Mouse (Mus musculus) intestine, embryonic 15.5 days (tissue): ENCODE measurements around the gene Med13l. TPM values are rescaled to one million over a fixed set of nuclear protein-coding genes. Genes with fewer than 3 reads are reported as not detected.

Experiments
- ATAC-seq: fragments of 200-750 bp; cut with Nextera tagmentation; 2 replicates; pipeline ENCODE4 v1.8.0; 2017; ENCODE audit warnings: moderate TSS enrichment, moderate library complexity
- H3K27ac ChIP-seq: fragments of 300-500 bp; sonication (generic); 2 replicates; pipeline ENCODE4 v1.5.1; 2015; ENCODE audit warnings: mild to moderate bottlenecking, inconsistent platforms
- H3K27me3 ChIP-seq: fragments of 300-500 bp; sonication (generic); replicated peaks from 2 replicates; pipeline ENCODE4 v1.6.1; 2015; ENCODE audit warnings: inconsistent platforms
- H3K36me3 ChIP-seq: fragments of 300-500 bp; sonication (generic); 2 replicates; pipeline ENCODE4 v1.6.1; 2015; ENCODE audit warnings: inconsistent platforms
- H3K4me1 ChIP-seq: fragments of 300-500 bp; sonication (generic); replicated peaks from 2 replicates; pipeline ENCODE4 v1.6.1; 2015; ENCODE audit warnings: inconsistent platforms
- H3K4me2 ChIP-seq: fragments of 300-500 bp; sonication (generic); replicated peaks from 2 replicates; pipeline ENCODE4 v1.6.1; 2015; ENCODE audit warnings: mild to moderate bottlenecking, inconsistent platforms
- H3K4me3 ChIP-seq: fragments of 300-500 bp; sonication (generic); replicated peaks from 2 replicates; pipeline ENCODE4 v1.5.1; 2015; ENCODE audit warnings: inconsistent platforms
- H3K9ac ChIP-seq: fragments of 300-500 bp; sonication (generic); 2 replicates; pipeline ENCODE4 v1.6.1; 2015; ENCODE audit warnings: inconsistent platforms
- H3K9me3 ChIP-seq: fragments of 300-500 bp; sonication (generic); 2 replicates; pipeline ENCODE4 v1.6.1; 2016; ENCODE audit warnings: inconsistent platforms
- WGBS: fragments of 180-500 bp; shearing (Covaris S2); methylation state at CpG from one replicate; pipeline ENCODE4 v1.1.7; 2015; 5-methylcytosine and 5-hydroxymethylcytosine counted together
- polyA plus RNA-seq: library from polyadenylated mRNA; unstranded; fragments of >200 nt; fragmentation: Nextera tagmentation; extraction: Ambion mirVana; gene quantifications from 2 replicates; pipeline ENCODE4 v1.2.1, GENCODE M21; 2015

The Med13l gene
- 9.7 and 10.0 TPM in 2 replicates for polyA plus RNA-seq

DNA sequence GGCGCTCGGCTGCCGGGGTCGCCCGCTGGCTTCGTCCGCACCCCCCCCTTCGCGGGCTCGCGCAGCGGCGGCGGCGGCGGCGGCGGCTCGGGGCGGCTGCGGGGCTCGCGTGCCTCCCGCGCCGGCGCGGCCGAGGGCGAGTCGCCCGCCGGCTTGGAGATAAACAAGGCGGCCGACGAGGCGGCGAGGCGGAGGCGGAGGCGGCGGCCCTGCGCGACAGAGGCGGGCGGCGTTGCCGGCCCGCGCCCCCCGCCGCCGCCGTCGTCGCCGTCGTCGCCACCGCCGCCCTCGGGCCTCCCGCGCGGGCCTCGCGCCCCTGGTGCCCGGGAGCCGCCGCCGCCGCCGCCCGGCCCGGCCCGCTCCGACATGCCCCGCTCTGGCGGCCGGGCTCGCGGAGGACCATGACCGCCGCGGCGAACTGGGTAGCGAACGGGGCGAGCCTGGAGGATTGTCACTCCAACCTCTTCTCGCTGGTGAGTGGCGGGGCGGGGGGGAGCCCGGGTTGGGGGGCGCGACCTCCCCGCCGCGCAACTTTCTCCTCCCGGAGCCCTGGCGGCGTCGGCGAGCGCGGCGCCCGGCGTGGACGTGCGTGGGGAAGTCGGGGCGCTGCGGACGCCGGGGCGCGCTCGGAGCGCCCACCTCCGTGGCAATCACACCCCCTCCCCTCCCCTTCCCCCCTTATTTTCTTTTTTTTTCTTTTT is at the start of gene Med13l:
TSS of gene Med13l (plus strand) at position 295 of the 701 bp plus-strand sequence.
- peak within 1 kb of the TSS; percentile 76 for H3K4me3 ChIP-seq

DNA sequence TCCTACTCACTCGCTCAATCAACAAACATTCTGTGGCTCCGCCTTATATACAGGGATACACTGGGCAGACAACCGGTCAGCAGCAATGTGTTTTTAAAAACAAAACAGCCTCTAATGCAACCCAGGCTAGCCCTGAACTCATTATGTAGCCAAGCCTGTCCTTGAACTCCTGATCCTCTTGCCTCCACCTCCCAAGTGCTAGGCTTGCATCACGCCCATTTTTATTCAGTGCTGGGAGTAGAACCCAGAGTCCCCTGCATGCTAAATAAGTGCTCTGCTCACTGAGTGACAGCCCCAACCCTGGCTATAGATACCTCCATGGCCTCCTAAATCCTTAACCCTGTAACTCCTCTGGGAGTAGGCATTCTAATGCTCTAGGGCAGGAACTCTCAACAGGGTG is 49.5 kb upstream of the Med13l start:
- no peak overlapping the region for H3K27ac ChIP-seq
- no peak overlapping the region for H3K4me3 ChIP-seq
- H3K4me2 ChIP-seq: no peak overlapping the region
- H3K9me3 ChIP-seq: no peaks in the 10 kb centered on the region
- WGBS: 81% methylated on average over 4 of the region's 4 CpGs
- H3K36me3 ChIP-seq: no peaks in the 10 kb centered on the region
- H3K27me3 ChIP-seq: no peaks in the 10 kb centered on the region
- no peak for ATAC-seq
- H3K9ac ChIP-seq: no peak overlapping the region
- peaks cover 22% of the 10 kb centered on the region for H3K4me1 ChIP-seq

More for the DNA sequence above, at the start of gene Med13l:
- ATAC-seq: peak; percentile 82
- WGBS: 1% methylated on average over 59 of the region's 120 CpGs
- Histone ChIP-seq H3K36me3 (no peaks in the 10 kb centered on the region), H3K9me3 (no peaks in the 10 kb centered on the region), H3K27ac (peak within 1 kb of the TSS; percentile 94), H3K9ac (peak within 1 kb of the TSS; percentile 98), H3K4me2 (peak within 1 kb of the TSS; percentile 86), H3K4me1 (peaks cover 16% of the 10 kb centered on the region), H3K27me3 (no peaks in the 10 kb centered on the region)

DNA sequence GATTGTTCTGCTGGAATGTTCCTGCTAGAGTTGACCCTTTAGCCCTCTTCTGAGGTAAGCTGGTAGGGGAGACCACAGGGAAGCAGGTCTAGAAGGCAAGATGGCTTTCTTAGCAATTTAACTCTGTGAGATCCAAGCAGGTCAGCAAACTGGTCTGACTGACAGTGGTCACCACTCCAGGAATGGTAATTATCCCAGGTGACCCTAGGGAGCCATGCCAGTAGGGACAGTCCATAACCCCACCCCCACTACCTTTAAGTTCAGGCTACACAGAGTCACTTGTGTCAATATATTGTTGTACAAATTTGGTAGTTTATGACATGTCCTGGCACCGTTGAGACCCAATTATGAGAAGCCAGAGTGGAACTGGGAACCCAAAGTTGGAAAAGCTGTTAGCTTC is 47.5 kb upstream of the Med13l start:
- no peak overlapping the region for H3K4me2 ChIP-seq
- 64% methylated on average over 1 of the region's 1 CpGs for WGBS
- H3K36me3 ChIP-seq: no peaks in the 10 kb centered on the region
- no peak overlapping the region for H3K27ac ChIP-seq
- no peak overlapping the region for H3K9ac ChIP-seq
- ATAC-seq: no peak
- peaks cover 30% of the 10 kb centered on the region for H3K4me1 ChIP-seq
- no peaks in the 10 kb centered on the region for H3K27me3 ChIP-seq
- no peak overlapping the region for H3K4me3 ChIP-seq
- H3K9me3 ChIP-seq: no peaks in the 10 kb centered on the region

DNA sequence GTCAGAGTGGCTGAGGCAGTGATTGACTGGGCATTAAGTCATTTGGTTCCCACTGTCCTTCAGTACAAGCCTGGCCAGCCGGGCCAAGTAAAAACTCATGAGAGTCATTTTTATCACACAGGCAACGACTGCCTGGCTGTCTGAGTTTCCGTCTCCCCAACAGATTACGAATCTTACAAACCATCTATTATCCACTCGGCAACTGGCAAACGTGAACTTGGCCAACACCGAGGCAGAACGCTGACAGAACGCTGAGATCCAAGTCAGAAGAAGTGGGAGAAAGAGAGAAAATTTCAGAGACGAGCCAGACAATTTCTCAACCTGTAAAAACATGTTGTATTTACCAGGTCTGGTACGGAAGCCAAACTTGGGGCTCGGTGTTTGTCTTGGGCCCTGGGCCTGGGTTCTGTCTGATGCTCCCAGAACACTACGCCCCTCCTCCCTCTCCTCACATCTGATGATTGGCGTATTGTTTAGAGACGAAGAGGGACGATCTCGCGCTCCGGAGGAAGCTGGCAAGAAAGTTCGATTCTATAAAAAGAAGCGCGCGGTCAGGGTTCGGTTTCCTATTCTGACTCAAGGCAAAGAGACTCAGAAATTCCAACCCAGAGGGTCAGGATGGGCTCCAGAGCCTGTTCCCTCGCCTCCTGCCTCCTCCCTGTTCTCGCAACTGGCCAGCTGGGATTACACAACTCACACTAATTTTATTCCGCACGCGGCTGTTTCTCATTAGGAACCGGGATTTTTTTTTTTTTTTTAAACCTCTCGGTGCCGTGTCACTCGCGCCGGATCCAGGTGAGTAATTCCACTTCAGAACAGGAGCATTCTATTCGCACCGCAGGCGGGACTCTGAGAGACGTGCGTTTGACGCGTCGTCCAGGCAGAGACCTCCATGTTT is 46.6 kb upstream of the Med13l start:
- peak; percentile 35; the same call in 1 of the 2 replicates for ATAC-seq

DNA sequence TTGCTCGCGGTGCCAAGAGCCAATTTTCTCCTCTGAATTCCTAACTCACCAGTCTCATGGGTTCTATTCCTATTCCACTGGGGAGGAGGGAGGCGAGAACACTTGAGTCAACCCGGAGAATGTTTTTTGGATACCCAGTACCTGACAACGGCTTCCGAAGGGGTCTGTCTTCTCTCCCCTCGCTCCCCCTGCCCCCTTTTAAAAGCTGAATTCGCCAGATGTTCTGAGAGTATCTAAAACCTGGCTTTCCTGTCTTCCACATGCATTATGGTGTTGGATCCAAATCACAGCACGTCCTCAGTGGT is 46.0 kb upstream of the Med13l start:
- Histone ChIP-seq H3K36me3 (no peaks in the 10 kb centered on the region), H3K9me3 (no peaks in the 10 kb centered on the region), H3K4me1 (peaks cover 30% of the 10 kb centered on the region), H3K27me3 (no peaks in the 10 kb centered on the region), H3K4me2 (peak overlapping the region; percentile 67), H3K27ac (peak overlapping the region; percentile 63), H3K9ac (peak overlapping the region; percentile 24), H3K4me3 (peak overlapping the region; percentile 32)
- peak; percentile 40; the same call in 1 of the 2 replicates for ATAC-seq
- 13% methylated on average over 9 of the region's 9 CpGs for WGBS

More for the DNA sequence above, 46.6 kb upstream of the Med13l start:
- peaks cover 30% of the 10 kb centered on the region for H3K4me1 ChIP-seq
- H3K9ac ChIP-seq: peak overlapping the region; percentile 24
- 2% methylated on average over 43 of the region's 43 CpGs for WGBS
- H3K27me3 ChIP-seq: no peaks in the 10 kb centered on the region
- peak overlapping the region; percentile 32 for H3K4me3 ChIP-seq
- H3K9me3 ChIP-seq: no peaks in the 10 kb centered on the region
- no peaks in the 10 kb centered on the region for H3K36me3 ChIP-seq
- peak overlapping the region; percentile 67 for H3K4me2 ChIP-seq
- H3K27ac ChIP-seq: peak overlapping the region; percentile 63

DNA sequence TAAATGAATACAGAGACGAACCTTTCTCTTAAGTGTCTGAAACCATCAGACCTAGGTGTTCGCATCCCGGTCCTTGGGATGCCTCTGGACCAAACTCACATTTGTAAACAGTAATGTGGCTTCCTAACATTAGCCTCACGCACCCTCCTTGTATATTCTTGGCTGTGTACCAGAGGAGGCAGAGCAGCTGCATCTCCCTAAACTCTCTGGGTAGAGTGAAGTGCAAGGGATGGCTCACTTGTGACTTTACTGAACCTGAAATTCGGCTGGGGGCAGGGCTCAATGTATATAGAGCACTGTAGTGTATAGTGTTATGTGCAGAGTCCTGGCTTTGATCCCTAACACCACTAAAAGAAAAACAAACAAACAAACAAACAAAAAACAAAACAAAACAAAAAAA is 45.6 kb upstream of the Med13l start:
- no peaks in the 10 kb centered on the region for H3K9me3 ChIP-seq
- 27% methylated on average over 5 of the region's 5 CpGs for WGBS
- ATAC-seq: no peak
- H3K36me3 ChIP-seq: no peaks in the 10 kb centered on the region
- H3K9ac ChIP-seq: no peak overlapping the region
- no peaks in the 10 kb centered on the region for H3K27me3 ChIP-seq
- H3K27ac ChIP-seq: peak overlapping the region; percentile 63; the same call in 1 of the 2 replicates
- peaks cover 30% of the 10 kb centered on the region for H3K4me1 ChIP-seq
- peak overlapping the region; percentile 32; the same call in 1 of the 2 replicates for H3K4me3 ChIP-seq
- H3K4me2 ChIP-seq: peak overlapping the region; percentile 67

DNA sequence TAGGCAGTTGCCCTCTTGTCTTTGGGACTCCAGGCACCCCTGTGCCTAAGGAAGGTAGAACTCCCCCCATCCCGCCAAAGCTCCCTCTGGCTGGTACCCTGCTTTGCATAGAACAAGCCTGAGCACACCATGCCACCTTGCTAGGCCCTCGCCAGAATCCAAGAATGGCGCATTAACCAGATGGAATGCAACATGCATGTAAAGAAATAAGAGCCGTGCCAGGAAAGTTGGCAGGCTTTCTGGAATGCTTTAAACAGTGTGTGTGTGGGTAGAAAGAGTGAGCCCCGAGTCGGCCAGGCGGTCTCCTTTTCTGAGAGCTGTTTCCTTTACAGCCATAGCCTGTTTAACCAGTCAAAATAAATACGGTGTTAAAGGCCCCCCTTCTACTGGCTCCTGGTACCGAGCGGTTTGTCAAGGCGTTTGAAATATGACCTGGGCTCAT is 45.2 kb upstream of the Med13l start:
- H3K27me3 ChIP-seq: no peaks in the 10 kb centered on the region
- H3K4me2 ChIP-seq: peak overlapping the region; percentile 67; the same call in 1 of the 2 replicates
- peak; percentile 48 for ATAC-seq
- no peak overlapping the region for H3K9ac ChIP-seq
- no peaks in the 10 kb centered on the region for H3K36me3 ChIP-seq
- peaks cover 30% of the 10 kb centered on the region for H3K4me1 ChIP-seq
- no peaks in the 10 kb centered on the region for H3K9me3 ChIP-seq
- H3K27ac ChIP-seq: peak overlapping the region; percentile 59; the same call in 1 of the 2 replicates
- no peak overlapping the region for H3K4me3 ChIP-seq
- WGBS: 24% methylated on average over 11 of the region's 11 CpGs

DNA sequence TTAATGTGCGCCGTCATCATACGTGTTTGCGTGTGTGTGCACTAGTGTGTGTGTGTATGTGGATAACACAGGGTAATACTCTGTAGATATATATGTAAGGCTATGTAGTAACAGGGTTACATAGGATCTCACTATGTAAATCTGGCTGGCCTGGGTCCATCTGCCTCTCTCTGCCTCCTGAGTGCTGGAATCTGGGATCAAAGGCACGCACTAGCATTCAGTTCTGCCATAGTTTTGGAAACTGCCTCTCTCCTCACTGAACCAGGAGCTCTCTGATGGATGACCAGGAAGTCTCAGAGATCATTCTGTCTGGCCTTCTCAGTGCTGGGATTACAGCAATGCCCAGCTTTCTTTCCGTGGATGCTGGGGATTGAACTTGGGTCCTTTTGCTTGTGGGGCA is 44.4 kb upstream of the Med13l start:
- Histone ChIP-seq H3K9ac (no peak overlapping the region), H3K27ac (no peak overlapping the region), H3K27me3 (no peaks in the 10 kb centered on the region), H3K4me1 (peaks cover 30% of the 10 kb centered on the region), H3K4me3 (no peak overlapping the region), H3K36me3 (no peaks in the 10 kb centered on the region), H3K9me3 (no peaks in the 10 kb centered on the region), H3K4me2 (no peak overlapping the region)
- 76% methylated on average over 6 of the region's 6 CpGs for WGBS
- no peak for ATAC-seq

DNA sequence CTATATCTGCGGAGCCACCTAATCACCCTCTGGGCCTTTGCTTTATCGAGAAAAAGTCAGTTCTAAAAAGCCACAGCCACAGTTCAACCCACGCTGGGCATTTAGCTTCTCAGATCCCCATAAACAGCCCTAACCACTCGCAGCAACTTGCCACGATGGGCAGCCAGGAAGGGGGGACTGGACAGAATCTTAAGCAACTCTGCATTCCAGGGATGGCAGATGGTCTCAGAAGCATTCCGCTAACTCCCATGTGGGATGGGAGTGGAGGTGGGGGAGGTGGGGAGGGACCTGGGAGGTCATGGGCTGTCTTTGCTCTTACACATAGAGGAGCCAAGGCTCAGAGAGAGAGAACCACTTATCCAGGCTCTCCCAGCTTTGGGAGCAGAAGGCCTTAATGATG is 44.0 kb upstream of the Med13l start:
- ATAC-seq: no peak
- Histone ChIP-seq H3K4me2 (no peak overlapping the region), H3K27me3 (no peaks in the 10 kb centered on the region), H3K9ac (no peak overlapping the region), H3K4me1 (peaks cover 30% of the 10 kb centered on the region), H3K9me3 (no peaks in the 10 kb centered on the region), H3K27ac (no peak overlapping the region), H3K4me3 (no peak overlapping the region), H3K36me3 (no peaks in the 10 kb centered on the region)
- WGBS: 48% methylated on average over 6 of the region's 6 CpGs

DNA sequence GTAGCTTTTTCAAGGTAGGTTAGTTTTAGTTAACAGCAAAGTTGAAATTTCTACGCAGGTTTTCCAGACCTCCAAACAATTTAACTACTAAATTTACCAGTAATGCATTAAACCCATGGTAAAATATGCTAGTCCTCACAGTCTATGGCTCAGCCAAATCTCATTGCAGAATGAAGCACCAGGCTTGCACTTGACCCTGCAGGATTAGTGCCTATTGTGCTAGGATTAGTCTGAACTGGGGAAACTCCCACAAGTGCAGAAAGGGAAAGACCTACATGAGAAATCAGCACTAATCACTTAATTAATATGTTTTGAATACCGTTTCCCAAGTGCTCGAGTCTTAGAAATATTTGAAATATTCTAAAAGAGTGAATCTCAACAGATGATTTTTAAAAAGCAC is 40.0 kb upstream of the Med13l start:
- no peaks in the 10 kb centered on the region for H3K36me3 ChIP-seq
- H3K4me2 ChIP-seq: no peak overlapping the region
- no peak overlapping the region for H3K27ac ChIP-seq
- H3K4me3 ChIP-seq: no peak overlapping the region
- H3K9me3 ChIP-seq: no peaks in the 10 kb centered on the region
- 76% methylated on average over 3 of the region's 3 CpGs for WGBS
- ATAC-seq: no peak
- no peaks in the 10 kb centered on the region for H3K27me3 ChIP-seq
- H3K4me1 ChIP-seq: peaks cover 12% of the 10 kb centered on the region
- H3K9ac ChIP-seq: no peak overlapping the region

DNA sequence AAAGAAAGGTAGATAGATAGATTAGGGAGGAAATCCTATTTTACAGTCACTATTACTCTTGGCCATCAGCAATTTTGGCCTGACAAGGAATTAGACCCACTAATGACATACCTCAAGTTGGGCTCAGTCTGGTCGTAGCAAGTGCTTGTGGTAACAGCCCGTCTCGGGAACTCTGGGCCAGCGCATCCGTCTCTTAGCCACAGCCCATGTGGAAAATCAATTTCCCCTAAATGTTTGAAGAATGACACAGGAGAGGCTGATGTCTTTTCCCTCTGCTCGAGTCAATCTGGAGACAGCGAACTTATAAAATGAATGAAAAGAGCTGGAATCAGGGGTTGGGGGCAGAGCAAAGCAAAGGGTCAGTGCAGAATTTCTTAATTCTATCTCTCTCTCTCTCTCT is 36.1 kb upstream of the Med13l start:
- ATAC-seq: no peak
- H3K36me3 ChIP-seq: no peaks in the 10 kb centered on the region
- 76% methylated on average over 7 of the region's 7 CpGs for WGBS
- H3K9ac ChIP-seq: no peak overlapping the region
- H3K9me3 ChIP-seq: no peaks in the 10 kb centered on the region
- no peaks in the 10 kb centered on the region for H3K4me1 ChIP-seq
- H3K4me2 ChIP-seq: no peak overlapping the region
- H3K4me3 ChIP-seq: no peak overlapping the region
- H3K27me3 ChIP-seq: 0 out of 2 replicates have a peak, but pooled peaks cover 2% of the 10 kb centered on the region
- H3K27ac ChIP-seq: no peak overlapping the region

DNA sequence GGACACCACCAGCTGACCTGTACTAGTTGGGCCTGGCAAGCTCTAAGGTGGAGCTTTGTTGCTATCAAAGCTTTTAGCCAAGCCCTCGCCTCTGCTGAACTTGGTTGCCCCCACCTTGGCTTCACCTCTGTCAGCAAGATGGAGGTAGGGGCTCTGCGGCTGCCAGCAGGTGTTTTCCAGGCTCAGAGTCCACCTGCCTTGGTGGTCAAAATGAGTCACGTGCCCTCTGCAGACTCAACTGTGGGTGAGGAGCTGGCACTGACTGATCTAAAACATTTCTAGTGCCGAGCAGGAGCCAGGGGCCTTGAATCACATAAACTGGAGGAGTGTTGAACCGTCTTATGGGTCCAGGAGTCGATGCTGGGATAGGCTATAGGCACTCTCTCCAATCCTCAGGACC is 34.8 kb upstream of the Med13l start:
- ATAC-seq: no peak
- WGBS: 75% methylated on average over 6 of the region's 6 CpGs
- Histone ChIP-seq H3K4me3 (no peak overlapping the region), H3K27ac (no peak overlapping the region), H3K9ac (no peak overlapping the region), H3K4me2 (no peak overlapping the region), H3K4me1 (no peaks in the 10 kb centered on the region), H3K36me3 (no peaks in the 10 kb centered on the region), H3K9me3 (no peaks in the 10 kb centered on the region), H3K27me3 (0 out of 2 replicates have a peak, but pooled peaks cover 2% of the 10 kb centered on the region)
